Mouse (Mus musculus) ovary, postnatal 10 days (tissue): ENCODE data around the gene Nucb1.
"Not testable (repeated sequence)": the region's sequence is repeated elsewhere in the genome, so short reads cannot be mapped to it uniquely, and the experiment has no call there.

Experiments
- DNase-seq: peaks from one replicate; pipeline ENCODE4 v3.0.0; 2022; ENCODE audit warnings: low spot score

Gene Nucb1

DNA sequence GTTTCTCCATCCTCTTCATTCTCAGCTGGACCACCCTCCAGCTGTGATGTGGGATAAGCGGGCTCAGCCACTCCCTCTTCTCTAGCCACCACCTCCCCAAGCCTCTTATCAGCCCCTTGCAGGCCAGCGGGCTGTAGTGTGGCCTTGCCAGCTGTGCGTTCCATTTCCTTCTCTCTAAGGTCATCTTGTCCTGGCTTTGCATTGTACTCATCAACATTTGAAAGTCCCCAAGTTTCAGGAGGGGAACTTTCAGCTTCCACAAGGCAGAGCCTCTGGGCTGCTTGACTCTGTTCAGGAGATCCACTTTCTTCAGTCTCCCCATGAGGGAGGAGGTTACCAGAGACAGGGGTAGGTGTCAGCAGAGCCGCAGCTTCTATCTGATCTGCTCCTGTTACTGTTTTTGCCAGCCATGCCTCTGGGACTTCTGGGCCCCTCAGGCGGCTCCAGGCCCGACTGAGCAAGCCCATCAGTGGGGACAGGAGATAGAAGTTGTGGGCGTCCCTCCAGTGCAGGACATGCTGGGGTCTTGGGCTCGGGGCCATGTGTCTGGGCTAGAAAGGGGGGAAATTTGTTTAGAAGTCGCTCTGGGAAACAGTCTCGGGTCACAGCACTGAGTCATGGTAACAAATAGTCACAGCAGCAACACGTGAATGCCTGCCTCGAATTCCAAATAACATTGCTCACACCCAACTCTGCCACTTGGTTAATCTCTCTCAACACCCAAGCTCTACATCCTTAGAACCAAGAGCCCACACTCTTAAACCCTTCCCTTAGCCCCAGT lies 14.8 kb upstream of the Nucb1 start:
- DNase-seq, result no peak

DNA sequence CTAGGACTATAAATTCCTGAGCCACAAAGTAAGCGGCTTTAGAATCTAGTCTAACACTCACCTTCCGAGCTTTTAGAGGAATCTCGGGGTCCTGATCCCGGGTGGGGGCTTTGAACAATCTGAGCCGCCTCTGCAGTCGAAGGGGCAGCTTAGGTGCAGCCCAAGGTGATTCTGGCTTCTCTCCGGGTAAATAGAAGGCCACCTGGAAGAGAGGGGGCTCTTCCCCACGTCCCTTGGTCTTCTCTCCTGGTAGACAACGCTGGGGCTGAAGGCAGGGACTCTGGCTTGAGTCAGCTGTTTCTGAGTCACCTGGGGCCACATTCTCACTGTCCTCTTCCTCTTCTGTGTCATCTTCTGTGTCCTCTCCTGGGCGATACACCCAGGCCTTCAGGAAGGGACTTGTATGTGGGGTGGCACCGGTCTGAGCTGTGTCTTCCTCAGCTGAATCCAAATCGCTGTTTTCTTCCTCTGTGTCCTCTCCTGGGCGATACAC lies 13.5 kb upstream of the Nucb1 start:
- no peak for DNase-seq

DNA sequence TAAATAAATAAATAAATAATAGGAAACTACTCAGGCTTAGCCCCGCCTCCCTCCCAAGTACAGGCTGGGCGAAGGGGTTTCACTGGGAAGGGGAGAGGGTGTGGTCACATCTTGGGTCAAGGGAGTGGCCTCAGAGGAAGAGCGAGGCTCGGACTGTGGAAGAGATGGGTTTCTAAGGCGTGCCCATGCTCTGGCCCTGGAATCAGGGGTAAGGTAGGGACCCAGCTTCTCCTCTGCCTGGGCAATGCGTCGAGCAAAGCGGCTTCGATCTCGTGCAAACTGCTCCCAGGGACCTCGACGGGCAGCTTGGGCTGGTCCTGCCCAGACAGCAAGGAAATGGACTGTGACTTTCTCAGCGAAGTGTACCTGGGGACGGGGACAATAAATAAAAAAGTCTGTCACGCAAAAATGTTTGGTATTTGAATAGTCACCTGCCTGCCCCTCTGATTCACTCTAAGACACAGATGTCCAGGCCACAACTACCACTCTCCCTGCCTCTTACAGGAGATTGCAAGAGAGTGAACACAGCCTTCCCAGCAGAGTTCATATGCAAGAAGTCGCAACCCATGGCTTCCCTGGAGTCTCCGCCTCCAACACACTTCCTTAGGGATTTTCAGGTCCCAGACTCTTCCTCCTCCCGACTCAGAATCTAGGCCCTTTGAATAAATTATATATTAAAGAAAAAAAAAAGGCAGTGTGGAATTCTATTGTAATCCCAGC lies 12.9 kb upstream of the Nucb1 start:
- no peak for DNase-seq

DNA sequence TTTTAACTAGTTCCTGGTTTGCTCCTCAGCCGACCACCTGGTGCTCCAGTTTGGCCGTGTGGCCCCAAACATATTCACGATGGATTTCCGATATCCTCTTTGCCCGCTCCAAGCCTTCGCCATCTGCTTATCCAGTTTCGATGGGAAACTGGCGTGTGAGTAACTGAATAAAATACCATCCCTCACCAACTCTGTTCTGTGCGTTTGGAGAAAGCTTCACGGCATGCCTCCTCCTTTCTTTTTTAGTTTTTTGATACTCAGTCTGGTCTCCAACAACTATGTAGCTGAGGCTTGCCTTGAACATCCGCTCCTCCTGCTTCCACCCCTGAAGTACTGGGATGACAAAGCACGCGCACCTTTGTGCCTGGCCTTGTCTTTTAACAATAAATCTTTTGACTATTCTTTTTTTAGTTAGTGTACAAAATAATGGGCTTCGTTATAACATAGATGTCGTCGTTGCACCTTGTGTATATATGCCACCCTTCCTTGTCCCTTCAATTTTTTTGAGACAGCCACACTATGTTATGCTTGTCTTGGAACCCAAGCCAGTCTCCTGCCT lies 12.1 kb upstream of the Nucb1 start:
- no peak for DNase-seq

DNA sequence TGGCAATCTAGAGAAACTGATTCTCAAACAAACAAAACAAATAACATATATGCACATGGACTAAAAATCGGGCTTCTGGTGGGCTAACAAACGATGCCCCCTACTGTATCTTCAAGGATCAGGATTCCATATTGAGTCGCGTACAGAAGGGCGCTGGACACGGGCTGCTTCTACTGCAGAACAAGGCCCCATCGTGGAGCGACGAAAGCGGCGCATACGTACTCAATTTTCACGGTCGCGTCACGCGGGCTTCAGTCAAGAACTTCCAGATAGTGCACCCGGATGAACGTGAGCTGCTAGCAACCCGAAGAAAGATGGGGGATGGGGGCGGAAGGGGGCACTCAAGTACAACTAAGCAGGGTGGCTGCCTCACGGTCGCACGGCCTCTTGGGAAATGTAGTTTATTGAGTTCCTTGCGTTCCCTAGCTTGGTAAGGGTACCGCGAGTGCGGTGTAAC lies 11.6 kb upstream of the Nucb1 start:
- peak; percentile 54 for DNase-seq

DNA sequence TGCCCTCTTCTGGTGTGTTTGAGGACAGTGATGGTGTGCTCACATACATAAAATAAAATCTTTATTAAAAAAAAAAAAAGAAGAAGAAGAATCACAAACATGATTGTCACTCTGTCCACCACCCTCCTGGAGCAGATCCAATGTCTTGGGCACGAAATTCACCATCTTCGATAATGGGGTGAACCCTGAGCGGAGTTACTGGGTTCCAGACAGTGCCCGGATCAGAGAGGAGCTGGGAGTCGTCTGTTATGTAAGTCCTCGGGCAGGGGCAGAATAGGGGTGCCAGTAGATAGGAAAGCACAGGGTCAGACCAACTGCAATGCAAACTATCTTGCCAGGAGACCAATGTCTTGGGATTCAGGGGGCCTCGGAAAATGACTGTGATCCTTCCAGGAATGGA lies 10.4 kb upstream of the Nucb1 start:
- no peak for DNase-seq

DNA sequence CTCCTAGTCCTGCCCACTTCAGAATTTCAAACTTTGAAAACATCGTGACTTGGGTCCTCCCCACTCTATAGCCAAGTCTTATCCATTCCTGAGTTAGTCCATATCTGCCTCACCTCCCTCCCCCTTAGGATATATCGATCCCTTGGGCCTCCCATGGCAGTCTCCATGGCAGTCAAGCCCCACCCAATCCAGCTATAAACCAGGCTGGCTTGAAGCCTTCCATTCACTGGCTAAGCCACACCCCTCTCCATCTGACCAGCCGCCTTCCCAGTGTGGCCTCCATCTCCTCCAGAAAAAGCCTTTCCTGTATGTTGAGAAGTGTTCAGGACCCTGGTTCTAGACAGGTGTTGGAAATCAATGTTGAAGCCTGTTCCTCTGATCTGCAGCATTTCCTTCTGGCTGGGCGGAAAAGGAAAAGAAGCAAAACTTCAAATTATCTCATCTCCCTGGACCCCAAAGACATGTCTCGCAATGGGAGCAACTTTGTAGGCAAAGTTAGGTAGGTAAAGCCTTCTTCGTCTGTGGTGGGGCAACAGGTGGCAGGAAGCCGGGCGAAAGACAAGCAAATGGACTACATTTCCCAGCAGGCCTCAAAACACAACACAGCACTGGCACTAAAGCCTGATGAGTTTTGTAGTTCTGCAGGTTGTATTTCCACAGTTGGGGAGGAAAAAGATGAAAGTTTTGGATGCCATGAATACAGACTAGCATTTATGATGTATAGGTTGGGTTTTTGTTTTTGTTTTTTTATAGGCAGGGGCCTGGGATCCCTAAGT lies 9.3 kb upstream of the Nucb1 start:
- no peak for DNase-seq

DNA sequence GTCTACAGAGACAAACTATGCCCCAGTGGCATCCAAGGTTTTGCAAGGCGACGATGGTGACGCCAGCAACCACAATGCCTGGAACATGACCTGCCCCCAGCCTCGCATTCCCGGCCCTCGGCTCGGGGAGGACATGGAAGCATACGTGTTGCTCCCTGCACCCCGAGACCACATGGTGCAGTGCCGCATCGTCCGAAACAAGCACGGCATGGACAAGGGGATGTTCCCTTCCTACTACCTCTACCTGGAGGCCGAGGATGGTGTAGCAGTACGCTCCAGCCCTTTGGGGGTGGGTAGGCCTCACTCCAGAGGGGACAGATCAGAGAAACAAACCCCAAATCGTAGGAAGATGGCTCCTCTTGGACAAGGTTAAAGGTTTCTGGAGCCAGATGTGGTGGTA lies 8.4 kb upstream of the Nucb1 start:
- no peak for DNase-seq

DNA sequence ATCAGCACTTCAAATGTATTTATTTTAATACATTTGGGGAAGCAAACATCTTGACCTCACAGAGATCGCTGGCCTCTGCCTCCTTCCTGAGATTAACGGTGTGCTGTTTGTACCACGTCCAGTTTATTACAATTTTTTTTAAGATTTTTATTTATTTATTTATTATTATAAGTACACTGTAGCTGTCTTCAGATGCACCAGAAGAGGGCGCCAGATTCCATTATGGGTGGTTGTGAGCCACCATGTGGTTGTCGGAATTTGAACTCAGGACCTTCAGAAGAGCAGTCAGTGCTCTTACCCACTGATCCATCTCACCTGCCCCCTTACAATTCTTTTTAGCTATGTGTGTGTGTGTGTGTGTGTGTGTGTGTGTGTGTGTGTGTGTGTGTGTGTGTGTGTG lies 6.6 kb upstream of the Nucb1 start:
- DNase-seq, result not testable (repeated sequence)

DNA sequence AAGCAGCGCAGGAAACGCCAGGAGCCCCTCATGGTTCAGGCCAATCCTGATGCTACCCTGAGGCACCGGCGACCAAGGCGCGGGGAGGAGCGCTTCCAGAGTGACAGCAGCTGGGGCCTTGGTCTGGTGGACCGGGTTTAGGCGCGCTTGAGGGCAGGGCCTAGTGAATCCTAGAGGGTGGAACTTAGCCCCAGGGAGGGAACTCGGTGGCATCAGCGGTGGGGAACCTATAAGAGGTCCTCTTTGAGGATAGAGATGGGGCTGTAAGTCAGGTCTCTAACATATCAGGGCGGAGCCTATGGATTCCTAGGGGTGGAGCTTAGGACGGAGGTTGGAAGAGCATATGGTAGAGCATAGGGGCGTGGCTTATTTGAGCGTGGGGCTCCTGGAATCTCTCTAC lies 5.2 kb upstream of the Nucb1 start:
- DNase-seq, result no peak

DNA sequence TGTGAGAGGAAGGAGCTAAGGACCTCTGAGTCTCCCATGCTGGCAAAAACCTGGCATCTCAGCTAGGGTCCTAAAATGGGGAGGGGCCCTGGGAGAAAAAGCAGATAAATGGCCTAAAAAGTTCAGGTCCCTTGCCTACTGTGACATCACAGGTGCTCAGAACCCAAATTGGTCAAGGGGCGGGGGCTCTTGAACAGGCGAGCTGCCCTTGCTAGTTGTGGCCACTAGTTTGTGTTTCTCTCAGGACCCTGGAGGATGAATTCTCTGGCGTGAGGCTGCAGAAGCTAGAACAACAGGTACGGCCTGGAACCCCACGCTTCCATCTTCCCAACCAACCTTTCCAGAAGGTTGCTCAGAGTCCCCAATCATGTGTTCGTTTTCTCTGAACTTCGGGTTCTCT lies 4.2 kb upstream of the Nucb1 start:
- DNase-seq, result no peak

DNA sequence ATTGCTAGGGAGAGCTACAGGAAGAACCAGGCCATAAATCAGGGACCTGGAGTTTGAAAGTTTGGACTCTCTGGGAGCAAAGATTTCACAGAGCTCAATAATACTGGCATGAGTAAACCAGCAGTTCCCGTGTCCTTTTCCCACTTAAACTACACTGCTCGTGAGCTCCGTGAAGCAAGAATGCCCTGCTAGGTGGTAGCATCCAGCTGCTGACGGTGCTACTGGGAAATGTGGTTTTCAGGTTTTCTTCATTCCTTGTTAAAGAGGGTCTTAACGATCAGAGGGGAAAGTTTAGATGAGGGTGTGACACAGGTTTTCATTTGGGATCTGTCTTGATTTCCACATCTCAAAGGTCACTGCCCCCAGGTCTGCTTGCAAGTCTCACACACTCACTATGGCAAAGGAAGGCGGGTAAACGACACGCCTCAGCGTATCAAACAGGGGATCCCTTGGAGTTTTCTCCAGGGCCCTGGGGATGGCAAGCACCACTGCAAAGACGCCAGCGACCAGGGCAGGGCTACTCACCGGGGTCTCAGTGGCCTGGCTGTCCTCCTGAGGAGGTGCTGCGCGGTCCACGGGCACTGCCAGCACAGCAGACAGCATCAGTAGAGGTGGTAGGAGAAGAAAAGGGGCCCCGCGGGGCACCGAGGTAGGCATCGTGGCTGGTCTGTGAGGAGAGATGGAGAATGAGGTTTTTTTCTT lies 874 bp downstream of the Nucb1 start:
- DNase-seq, result no peak

DNA sequence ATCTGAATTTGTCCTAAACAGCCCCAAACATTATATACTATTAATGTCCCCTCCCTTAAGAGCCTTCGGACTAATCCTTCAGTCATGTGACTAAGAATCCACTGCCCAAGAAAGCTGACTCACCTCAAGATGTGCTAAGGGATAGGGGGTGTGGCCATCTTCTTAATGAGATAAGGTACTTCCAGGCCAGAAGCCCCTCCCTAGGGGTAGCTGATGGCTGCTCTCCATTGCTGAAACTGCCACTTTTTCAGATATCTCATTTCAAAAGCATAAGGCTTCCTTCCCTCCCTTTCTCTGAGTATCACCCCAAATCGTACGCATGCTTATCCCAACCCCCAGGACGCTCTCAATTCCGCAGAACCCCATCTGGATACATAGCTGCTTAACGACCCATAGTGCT lies 1.6 kb downstream of the Nucb1 start:
- DNase-seq, result no peak

DNA sequence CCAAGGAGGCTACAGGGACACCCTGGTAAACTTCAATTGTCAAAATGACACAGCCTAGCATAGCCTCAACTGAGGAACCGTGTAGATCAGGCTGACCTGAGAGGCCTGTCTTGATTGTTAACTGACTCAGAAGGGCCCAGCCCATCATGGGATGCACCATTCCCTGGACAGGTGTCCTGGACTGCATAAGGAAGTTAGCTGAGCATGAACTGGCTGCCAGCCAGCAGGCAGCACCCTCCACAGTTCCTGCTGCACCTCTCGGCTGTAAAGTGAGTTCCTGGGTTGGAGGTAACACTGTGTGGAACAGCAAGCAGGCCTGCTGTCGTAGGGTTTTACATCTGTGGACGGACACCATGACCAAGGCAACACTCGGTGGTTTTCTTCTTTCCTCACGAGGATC lies 2.6 kb downstream of the Nucb1 start:
- no peak for DNase-seq

DNA sequence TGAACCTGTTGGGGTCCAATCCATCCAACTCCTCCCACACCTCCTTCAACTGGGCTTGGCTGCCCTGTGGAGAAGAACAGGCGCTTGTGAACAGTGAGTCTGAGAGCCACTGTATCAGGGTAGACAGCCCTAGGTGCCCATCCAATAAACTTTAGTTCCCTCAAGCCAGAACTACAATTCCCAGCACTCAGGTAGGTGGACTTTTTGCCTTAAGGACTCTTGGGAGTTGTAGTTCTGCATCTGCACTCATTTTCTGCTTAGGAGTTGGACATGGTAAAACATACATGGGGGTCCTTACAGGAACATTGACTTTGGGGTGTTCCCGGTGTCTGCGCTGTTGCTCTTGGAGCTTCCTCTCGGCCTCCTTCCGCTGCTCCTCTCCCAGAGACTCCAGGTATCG lies 11.8 kb downstream of the Nucb1 start:
- no peak for DNase-seq

DNA sequence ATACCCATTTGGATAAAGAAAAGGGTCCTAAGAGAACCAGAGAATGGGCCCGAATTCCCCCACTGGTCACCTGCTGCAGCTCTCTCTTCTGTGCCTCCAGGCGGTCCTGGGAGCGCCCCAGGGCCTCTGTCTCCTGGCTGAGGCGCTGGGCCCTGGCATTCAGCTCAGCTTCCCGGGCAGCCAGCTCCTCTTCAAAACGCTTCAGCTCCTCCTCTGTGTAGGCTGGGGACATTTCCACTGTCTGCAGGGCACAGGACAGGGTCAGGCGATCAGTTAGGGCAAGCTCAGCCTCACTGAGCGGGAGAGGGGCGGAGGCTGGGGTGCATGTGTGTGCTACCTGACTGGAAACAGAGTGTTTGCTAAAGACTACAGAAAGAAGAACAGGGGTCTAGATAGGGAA lies 15.7 kb downstream of the Nucb1 start:
- DNase-seq, result no peak

DNA sequence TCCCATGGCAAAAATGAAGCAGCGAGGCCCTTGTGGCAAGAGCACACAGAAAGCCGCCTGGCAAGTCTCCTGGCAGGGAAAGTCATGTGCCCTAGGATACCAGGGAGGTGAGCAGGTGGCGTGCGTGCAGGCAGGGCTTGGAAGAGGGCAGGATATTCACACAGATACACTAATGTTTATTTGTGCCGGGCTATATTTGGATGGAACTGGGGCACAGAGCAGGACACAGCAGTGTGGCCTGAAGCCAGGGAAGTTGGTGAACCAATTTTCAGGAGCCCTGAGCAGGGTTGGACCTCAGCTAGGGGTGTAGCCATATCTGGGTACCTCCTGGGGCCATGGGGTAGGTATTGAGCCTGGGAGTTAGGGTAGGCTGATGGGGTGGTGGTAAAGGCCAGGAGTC lies 17.3 kb downstream of the Nucb1 start:
- no peak for DNase-seq

DNA sequence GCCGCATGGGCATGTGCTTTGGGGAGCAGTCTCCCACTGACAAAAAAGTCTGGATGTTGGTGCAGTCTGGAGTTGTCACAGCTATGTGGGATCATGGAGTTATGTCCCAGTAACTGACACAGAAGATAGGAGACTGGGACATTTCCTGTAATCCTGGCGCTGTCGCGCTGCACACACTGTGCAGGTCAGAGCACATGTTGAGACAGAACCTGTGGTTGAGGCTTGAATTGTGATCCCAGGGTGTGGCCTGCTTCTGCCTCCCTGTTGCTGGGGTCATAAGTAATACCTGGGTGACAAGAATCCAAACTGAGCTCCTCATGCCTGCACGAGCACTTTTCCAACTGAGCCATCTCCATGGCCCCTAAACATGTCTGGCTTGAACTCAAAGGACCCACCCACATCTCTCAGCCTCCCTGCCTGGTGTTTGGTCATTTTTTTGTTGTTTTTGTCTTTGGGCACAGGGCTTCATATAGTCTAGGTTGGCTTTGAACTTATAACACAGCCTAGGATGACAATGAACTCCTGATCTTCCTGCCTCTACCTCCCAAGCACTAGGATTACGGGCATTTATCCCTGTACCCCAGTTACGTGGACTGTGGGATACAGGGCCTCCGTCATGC lies 17.9 kb downstream of the Nucb1 start:
- DNase-seq, result no peak

DNA sequence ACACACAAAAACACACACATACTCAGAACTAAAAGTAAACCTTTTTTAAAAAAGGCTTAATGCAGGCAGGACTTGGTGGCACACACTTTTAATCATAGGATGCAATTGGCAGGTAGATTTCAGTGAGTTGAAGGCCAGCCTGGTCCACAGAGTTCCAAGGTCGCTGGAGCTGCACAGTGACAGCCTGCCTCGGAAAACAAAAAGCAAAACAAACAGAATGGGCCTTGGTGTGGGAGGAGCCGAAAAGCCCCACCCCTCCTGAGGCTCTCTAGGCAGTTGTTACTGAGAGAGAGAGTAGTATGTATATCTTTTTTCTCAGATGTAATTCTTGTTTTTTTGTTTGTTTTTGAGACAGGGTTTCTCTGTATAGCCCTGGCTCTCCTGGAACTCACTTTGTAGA lies 18.9 kb downstream of the Nucb1 start:
- no peak for DNase-seq

DNA sequence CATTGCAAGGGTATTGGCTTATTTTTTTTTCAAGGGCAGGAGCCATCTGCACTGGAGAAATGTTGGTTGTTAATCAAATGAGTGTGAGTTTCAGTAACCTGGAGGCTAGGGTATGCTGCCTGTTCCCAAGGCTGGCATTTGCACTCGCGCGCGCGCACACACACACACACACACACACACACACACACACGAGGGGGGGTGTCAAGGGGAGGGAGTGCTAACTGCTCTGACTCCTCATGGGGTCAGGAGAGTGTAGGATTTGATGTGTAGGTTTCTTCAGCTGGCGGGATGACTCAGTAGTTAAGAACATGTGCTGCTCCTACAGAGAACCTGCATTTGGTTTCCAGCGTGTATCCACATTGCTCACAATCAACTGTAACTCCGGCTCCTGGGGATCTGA lies 19.4 kb downstream of the Nucb1 start:
- no peak for DNase-seq

DNA sequence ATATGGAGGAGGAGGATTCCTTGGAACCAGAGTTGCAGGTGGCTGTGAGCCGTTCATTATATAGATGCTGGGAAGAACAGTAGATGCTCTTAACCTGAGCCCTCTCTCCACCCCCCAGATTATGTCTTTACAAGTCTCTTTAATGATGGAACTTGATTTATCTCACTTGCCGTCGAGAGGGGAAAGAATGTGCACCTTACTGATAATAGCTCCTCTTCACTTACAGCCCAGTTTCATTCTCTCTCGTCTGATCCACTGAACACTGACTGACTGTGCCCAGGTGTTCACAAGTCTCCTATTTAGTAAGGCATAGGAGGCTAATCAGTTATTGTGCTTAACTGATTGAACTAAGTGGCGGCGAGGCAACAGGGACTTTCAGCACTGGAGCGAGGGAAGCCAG lies 20.6 kb downstream of the Nucb1 start:
- DNase-seq, result no peak
